Mouse (Mus musculus): ENCODE results near the gene Magi2. TPM values are rescaled to one million over a fixed set of nuclear protein-coding genes. Genes with fewer than 3 reads are reported as not detected.

Gene Magi2
- polyA plus RNA-seq, 2 experiments = 0.08 to 0.15 TPM

DNA sequence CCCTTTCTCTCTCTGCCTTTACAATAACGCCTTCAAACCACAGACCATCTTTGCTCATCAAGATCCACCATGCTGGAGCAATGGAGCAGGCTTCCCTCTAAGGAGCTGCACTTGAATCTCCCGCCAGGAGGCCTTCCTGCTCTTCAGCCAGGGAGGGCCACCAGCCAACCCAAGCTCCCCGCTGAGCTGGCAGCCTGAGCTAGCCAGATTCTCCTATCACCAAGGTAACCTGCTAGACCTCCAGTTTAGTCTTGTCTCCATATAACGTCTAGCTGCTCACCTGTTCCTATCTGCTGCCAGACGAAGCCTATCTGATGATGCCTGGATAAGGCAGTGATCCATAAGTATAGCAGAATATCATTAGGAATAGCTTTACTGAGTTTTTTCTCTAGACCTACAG, 36.0 kb downstream of the Magi2 start:
- ATAC-seq (ENCODE audit: insufficient read depth) (no peak), DNase-seq (ENCODE audit: low read depth in 3 of 3, low spot score in 3 of 3) (no peak)
- H3K4me2 ChIP-seq (ENCODE audit: low read depth) = no peak overlapping the region
- TF ChIP-seq EP300 (IDR thresholded peaks at IDR 0.05; ENCODE audit: low read depth) = no peak
- TF ChIP-seq CTCF (IDR thresholded peaks at IDR 0.05; ENCODE audit: low read depth) = no peak
- H3K27ac ChIP-seq = no peak overlapping the region
- WGBS (ENCODE audit: insufficient replicate concordance) = 41% methylated on average over 5 of the region's 5 CpGs
- no peaks in the 10 kb centered on the region for H3K9me3 ChIP-seq (ENCODE audit: control insufficient read depth, low read length)
- H3K4me3 ChIP-seq (ENCODE audit: insufficient read depth in 1 of 2, low read depth in 2 of 2, low read length in 2 of 2) = no peak overlapping the region
- no peak overlapping the region for H3K9ac ChIP-seq (replicated peaks)
- H3K36me3 ChIP-seq (replicated peaks; ENCODE audit: control insufficient read depth, insufficient read depth, low read depth) = no peaks in the 10 kb centered on the region
- no peaks in the 10 kb centered on the region for H3K27me3 ChIP-seq (ENCODE audit: control insufficient read depth, insufficient read depth, low read length)
- no peaks in the 10 kb centered on the region for H3K4me1 ChIP-seq (replicated peaks; ENCODE audit: control insufficient read depth in 2 of 2, insufficient read depth in 2 of 2, low read length in 1 of 2)

GRCm38 (mm10) chr5:19264627-19265026, 37.8 kb downstream of the Magi2 start:
- TF ChIP-seq EP300 (IDR thresholded peaks at IDR 0.05; ENCODE audit: low read depth) (no peak), CTCF (IDR thresholded peaks at IDR 0.05; ENCODE audit: low read depth) (0 out of 2 replicates have a peak, but pooled peaks have one; percentile 22)
- Histone ChIP-seq H3K9ac (replicated peaks) (no peak overlapping the region), H3K4me2 (ENCODE audit: low read depth) (no peak overlapping the region), H3K9me3 (ENCODE audit: control insufficient read depth, low read length) (no peaks in the 10 kb centered on the region), H3K27me3 (ENCODE audit: control insufficient read depth, insufficient read depth, low read length) (no peaks in the 10 kb centered on the region), H3K27ac (no peak overlapping the region), H3K4me1 (replicated peaks; ENCODE audit: control insufficient read depth in 2 of 2, insufficient read depth in 2 of 2, low read length in 1 of 2) (no peaks in the 10 kb centered on the region), H3K36me3 (replicated peaks; ENCODE audit: control insufficient read depth, insufficient read depth, low read depth) (no peaks in the 10 kb centered on the region), H3K4me3 (ENCODE audit: insufficient read depth in 1 of 2, low read depth in 2 of 2, low read length in 2 of 2) (no peak overlapping the region)
- DNase-seq (ENCODE audit: low read depth in 3 of 3, low spot score in 3 of 3) (no peak), ATAC-seq (ENCODE audit: insufficient read depth) (no peak)
- 39% methylated on average over 2 of the region's 2 CpGs for WGBS (ENCODE audit: insufficient replicate concordance)

DNA sequence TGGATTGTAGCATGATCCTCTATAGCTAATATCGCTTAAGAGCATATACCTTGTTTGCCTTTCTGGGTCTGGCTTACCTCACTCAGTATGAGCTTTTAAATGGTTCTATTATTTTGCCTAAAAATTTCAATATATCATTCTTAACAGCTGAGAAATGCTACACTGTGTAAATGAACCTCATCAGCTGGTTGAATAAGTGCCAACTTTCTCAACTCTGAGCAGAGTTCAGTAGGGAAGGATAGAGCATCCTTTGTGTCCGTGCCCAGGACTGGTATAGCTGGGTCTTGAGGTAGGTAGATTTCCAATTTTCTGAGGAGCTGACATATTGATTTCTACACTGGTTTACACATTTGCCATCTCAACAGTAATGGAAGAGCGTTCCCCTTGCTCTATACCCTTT, 65.7 kb downstream of the Magi2 start:
- ATAC-seq (ENCODE audit: insufficient read depth) = no peak
- H3K27me3 ChIP-seq (ENCODE audit: control insufficient read depth, insufficient read depth, low read length) = no peaks in the 10 kb centered on the region
- no peak overlapping the region for H3K27ac ChIP-seq
- H3K36me3 ChIP-seq (replicated peaks; ENCODE audit: control insufficient read depth, insufficient read depth, low read depth) = no peaks in the 10 kb centered on the region
- DNase-seq (ENCODE audit: low read depth in 3 of 3, low spot score in 3 of 3) = no peak
- WGBS (ENCODE audit: insufficient replicate concordance) = 40% methylated on average over 3 of the region's 3 CpGs
- no peak for TF ChIP-seq EP300 (IDR thresholded peaks at IDR 0.05; ENCODE audit: low read depth)
- no peak for TF ChIP-seq CTCF (IDR thresholded peaks at IDR 0.05; ENCODE audit: low read depth)
- H3K4me3 ChIP-seq (ENCODE audit: insufficient read depth in 1 of 2, low read depth in 2 of 2, low read length in 2 of 2) = no peak overlapping the region
- no peak overlapping the region for H3K9ac ChIP-seq (replicated peaks)
- H3K9me3 ChIP-seq (ENCODE audit: control insufficient read depth, low read length) = no peaks in the 10 kb centered on the region
- H3K4me1 ChIP-seq (replicated peaks; ENCODE audit: control insufficient read depth in 2 of 2, insufficient read depth in 2 of 2, low read length in 1 of 2) = no peaks in the 10 kb centered on the region
- no peak overlapping the region for H3K4me2 ChIP-seq (ENCODE audit: low read depth)

- no peak overlapping the region for H3K27ac ChIP-seq
- no peaks in the 10 kb centered on the region for H3K36me3 ChIP-seq (replicated peaks; ENCODE audit: control insufficient read depth, insufficient read depth, low read depth)
- H3K4me2 ChIP-seq (ENCODE audit: low read depth) = no peak overlapping the region
- no peak for ATAC-seq (ENCODE audit: insufficient read depth)
- no peaks in the 10 kb centered on the region for H3K9me3 ChIP-seq (ENCODE audit: control insufficient read depth, low read length)
- no peak overlapping the region for H3K9ac ChIP-seq (replicated peaks)
- H3K4me3 ChIP-seq (ENCODE audit: insufficient read depth in 1 of 2, low read depth in 2 of 2, low read length in 2 of 2) = no peak overlapping the region
- H3K27me3 ChIP-seq (ENCODE audit: control insufficient read depth, insufficient read depth, low read length) = no peaks in the 10 kb centered on the region
- TF ChIP-seq EP300 (IDR thresholded peaks at IDR 0.05; ENCODE audit: low read depth) (no peak), CTCF (IDR thresholded peaks at IDR 0.05; ENCODE audit: low read depth) (no peak)
- DNase-seq (ENCODE audit: low read depth in 3 of 3, low spot score in 3 of 3) = no peak
- WGBS (ENCODE audit: insufficient replicate concordance) = 66% methylated on average over 6 of the region's 6 CpGs
- H3K4me1 ChIP-seq (replicated peaks; ENCODE audit: control insufficient read depth in 2 of 2, insufficient read depth in 2 of 2, low read length in 1 of 2) = no peaks in the 10 kb centered on the region
Observed at GRCm38 (mm10) chr5:19306656-19307055, 79.8 kb downstream of the Magi2 start.

DNA sequence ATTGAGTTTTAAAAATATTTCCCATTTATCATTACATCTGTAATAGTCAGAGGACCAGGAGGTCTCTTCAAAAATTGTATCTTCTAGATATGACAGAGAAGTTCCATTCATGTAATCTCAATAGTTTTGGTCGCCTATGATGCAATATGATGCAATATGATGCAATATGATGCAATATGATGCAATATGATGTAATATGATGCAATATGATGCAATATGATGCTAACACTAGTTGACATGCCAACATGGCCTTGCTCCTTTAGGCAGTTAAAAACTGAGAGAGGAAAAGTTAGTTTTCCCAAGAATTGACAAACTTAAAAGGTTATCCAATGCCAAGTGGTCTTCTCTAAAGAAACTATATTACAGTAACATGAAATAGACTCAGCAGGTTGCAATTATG, 83.0 kb downstream of the Magi2 start:
- no peak for ATAC-seq (ENCODE audit: insufficient read depth)
- no peak for DNase-seq (ENCODE audit: low read depth in 3 of 3, low spot score in 3 of 3)
- H3K9me3 ChIP-seq (ENCODE audit: control insufficient read depth, low read length) = no peaks in the 10 kb centered on the region
- H3K4me3 ChIP-seq (ENCODE audit: insufficient read depth in 1 of 2, low read depth in 2 of 2, low read length in 2 of 2) = no peak overlapping the region
- no peak overlapping the region for H3K9ac ChIP-seq (replicated peaks)
- H3K27me3 ChIP-seq (ENCODE audit: control insufficient read depth, insufficient read depth, low read length) = no peaks in the 10 kb centered on the region
- H3K27ac ChIP-seq = no peak overlapping the region
- H3K4me1 ChIP-seq (replicated peaks; ENCODE audit: control insufficient read depth in 2 of 2, insufficient read depth in 2 of 2, low read length in 1 of 2) = no peaks in the 10 kb centered on the region
- no peak overlapping the region for H3K4me2 ChIP-seq (ENCODE audit: low read depth)
- 15% methylated on average over 1 of the region's 1 CpGs for WGBS (ENCODE audit: insufficient replicate concordance)
- TF ChIP-seq EP300 (IDR thresholded peaks at IDR 0.05; ENCODE audit: low read depth) = no peak
- H3K36me3 ChIP-seq (replicated peaks; ENCODE audit: control insufficient read depth, insufficient read depth, low read depth) = no peaks in the 10 kb centered on the region
